Mouse (Mus musculus): ENCODE measurements at regions not wholly inside any gene's neighbourhood (a gene's known extent, or its start where the extent isn't known, plus 50 kb on each side); places are given as distances from the start of the nearest gene placed in this dataset.
A peak's percentile ranks its signal among the peaks of the same experiment; 100 is the strongest.

GRCm38 (mm10) chr12:79967491-79968255 is 145.1 kb downstream of the Zfp36l1 start:
- Histone ChIP-seq H3K4me3 (ENCODE audit: extremely low read depth, insufficient read depth, insufficient read length) (no peak overlapping the region), H3K27me3 (ENCODE audit: control insufficient read depth, insufficient read depth, low read length) (no peaks in the 10 kb centered on the region), H3K27ac (ENCODE audit: insufficient read depth, low read length) (no peak overlapping the region), H3K4me1 (ENCODE audit: control insufficient read depth, insufficient read depth, insufficient read length) (peaks cover 14% of the 10 kb centered on the region; the same call in 1 of the 2 replicates), H3K36me3 (ENCODE audit: control insufficient read depth, insufficient read depth, low read length) (no peaks in the 10 kb centered on the region)
- WGBS, result 87% methylated on average over 11 of the region's 11 CpGs
- TF ChIP-seq POLR2A (IDR thresholded peaks at IDR 0.05; ENCODE audit: low read depth, low read length) (no peak), CTCF (IDR thresholded peaks at IDR 0.05; ENCODE audit: extremely low read depth, insufficient read depth, insufficient read length, insufficient replicate concordance) (no peak)
- DNase-seq (ENCODE audit: low read depth in 1 of 2, low spot score in 2 of 2), result no peak

- no peak overlapping the region for H3K4me3 ChIP-seq (ENCODE audit: extremely low read depth, insufficient read depth, insufficient read length)
- 82% methylated on average over 12 of the region's 12 CpGs for WGBS
- peaks cover 14% of the 10 kb centered on the region; the same call in 1 of the 2 replicates for H3K4me1 ChIP-seq (ENCODE audit: control insufficient read depth, insufficient read depth, insufficient read length)
- no peaks in the 10 kb centered on the region for H3K36me3 ChIP-seq (ENCODE audit: control insufficient read depth, insufficient read depth, low read length)
- no peak overlapping the region for H3K27ac ChIP-seq (ENCODE audit: insufficient read depth, low read length)
- DNase-seq (ENCODE audit: low read depth in 1 of 2, low spot score in 2 of 2), result no peak
- TF ChIP-seq POLR2A (IDR thresholded peaks at IDR 0.05; ENCODE audit: low read depth, low read length), result no peak
- TF ChIP-seq CTCF (IDR thresholded peaks at IDR 0.05; ENCODE audit: extremely low read depth, insufficient read depth, insufficient read length, insufficient replicate concordance), result no peak
- H3K27me3 ChIP-seq (ENCODE audit: control insufficient read depth, insufficient read depth, low read length), result no peaks in the 10 kb centered on the region
These were observed 146.0 kb downstream of the Zfp36l1 start for GRCm38 (mm10) chr12:79966621-79967490.

GRCm38 (mm10) chr12:79966289-79966615 is 146.6 kb downstream of the Zfp36l1 start:
- TF ChIP-seq POLR2A (IDR thresholded peaks at IDR 0.05; ENCODE audit: low read depth, low read length) (no peak), CTCF (IDR thresholded peaks at IDR 0.05; ENCODE audit: extremely low read depth, insufficient read depth, insufficient read length, insufficient replicate concordance) (no peak)
- H3K36me3 ChIP-seq (ENCODE audit: control insufficient read depth, insufficient read depth, low read length), result no peaks in the 10 kb centered on the region
- no peak for DNase-seq (ENCODE audit: low read depth in 1 of 2, low spot score in 2 of 2)
- no peak overlapping the region for H3K4me3 ChIP-seq (ENCODE audit: extremely low read depth, insufficient read depth, insufficient read length)
- no peak overlapping the region for H3K27ac ChIP-seq (ENCODE audit: insufficient read depth, low read length)
- H3K27me3 ChIP-seq (ENCODE audit: control insufficient read depth, insufficient read depth, low read length), result no peaks in the 10 kb centered on the region
- WGBS, result 68% methylated on average over 6 of the region's 6 CpGs
- H3K4me1 ChIP-seq (ENCODE audit: control insufficient read depth, insufficient read depth, insufficient read length), result peaks cover 14% of the 10 kb centered on the region; the same call in 1 of the 2 replicates

- no peaks in the 10 kb centered on the region for H3K36me3 ChIP-seq (ENCODE audit: control insufficient read depth, insufficient read depth, low read length)
- peak overlapping the region; percentile 56 for H3K4me3 ChIP-seq (ENCODE audit: extremely low read depth, insufficient read depth, insufficient read length)
- H3K4me1 ChIP-seq (ENCODE audit: control insufficient read depth, insufficient read depth, insufficient read length), result peaks cover 9% of the 10 kb centered on the region; the same call in 1 of the 2 replicates
- no peak for DNase-seq (ENCODE audit: low read depth in 1 of 2, low spot score in 2 of 2)
- TF ChIP-seq POLR2A (IDR thresholded peaks at IDR 0.05; ENCODE audit: low read depth, low read length), result no peak
- no peak for TF ChIP-seq CTCF (IDR thresholded peaks at IDR 0.05; ENCODE audit: extremely low read depth, insufficient read depth, insufficient read length, insufficient replicate concordance)
- H3K27me3 ChIP-seq (ENCODE audit: control insufficient read depth, insufficient read depth, low read length), result no peaks in the 10 kb centered on the region
- 0 out of 2 replicates have a peak overlapping the region, but pooled peaks have one; percentile 22 for H3K27ac ChIP-seq (ENCODE audit: insufficient read depth, low read length)
- 2% methylated on average over 46 of the region's 46 CpGs for WGBS
These were observed 147.1 kb downstream of the Zfp36l1 start for GRCm38 (mm10) chr12:79965471-79966288.

- TF ChIP-seq CTCF (IDR thresholded peaks at IDR 0.05; ENCODE audit: extremely low read depth, insufficient read depth, insufficient read length, insufficient replicate concordance), result no peak
- TF ChIP-seq POLR2A (IDR thresholded peaks at IDR 0.05; ENCODE audit: low read depth, low read length), result no peak
- Histone ChIP-seq H3K36me3 (ENCODE audit: control insufficient read depth, insufficient read depth, low read length) (no peaks in the 10 kb centered on the region), H3K27me3 (ENCODE audit: control insufficient read depth, insufficient read depth, low read length) (no peaks in the 10 kb centered on the region), H3K4me3 (ENCODE audit: extremely low read depth, insufficient read depth, insufficient read length) (no peak overlapping the region), H3K27ac (ENCODE audit: insufficient read depth, low read length) (no peak overlapping the region), H3K4me1 (ENCODE audit: control insufficient read depth, insufficient read depth, insufficient read length) (peaks cover 14% of the 10 kb centered on the region; the same call in 1 of the 2 replicates)
- no peak for DNase-seq (ENCODE audit: low read depth in 1 of 2, low spot score in 2 of 2)
- 89% methylated on average over 9 of the region's 9 CpGs for WGBS
These were observed 149.3 kb downstream of the Zfp36l1 start for GRCm38 (mm10) chr12:79963443-79964025.

- no peak for TF ChIP-seq POLR2A (IDR thresholded peaks at IDR 0.05; ENCODE audit: low read depth, low read length)
- no peak for TF ChIP-seq CTCF (IDR thresholded peaks at IDR 0.05; ENCODE audit: extremely low read depth, insufficient read depth, insufficient read length, insufficient replicate concordance)
- WGBS, result 93% methylated on average over 11 of the region's 11 CpGs
- Histone ChIP-seq H3K27ac (ENCODE audit: insufficient read depth, low read length) (no peak overlapping the region), H3K27me3 (ENCODE audit: control insufficient read depth, insufficient read depth, low read length) (no peaks in the 10 kb centered on the region), H3K36me3 (ENCODE audit: control insufficient read depth, insufficient read depth, low read length) (no peaks in the 10 kb centered on the region), H3K4me3 (ENCODE audit: extremely low read depth, insufficient read depth, insufficient read length) (no peak overlapping the region), H3K4me1 (ENCODE audit: control insufficient read depth, insufficient read depth, insufficient read length) (peaks cover 14% of the 10 kb centered on the region; the same call in 1 of the 2 replicates)
- no peak for DNase-seq (ENCODE audit: low read depth in 1 of 2, low spot score in 2 of 2)
These were observed 150.1 kb downstream of the Zfp36l1 start for GRCm38 (mm10) chr12:79962649-79963236.
